Mouse (Mus musculus) limb, embryonic 14.5 days (tissue): Measurements from ENCODE around the gene Skap1. TPM values are rescaled to one million over a fixed set of nuclear protein-coding genes. Genes with fewer than 3 reads are reported as not detected.
A peak's percentile ranks its signal among the peaks of the same experiment; 100 is the strongest.

Source experiments
- ATAC-seq: fragments of 200-750 bp; cut with Nextera tagmentation; 2 replicates; pipeline ENCODE4 v1.8.0; 2017; ENCODE audit warnings: low read depth, moderate number of reproducible peaks, moderate TSS enrichment; ENCODE audit not compliant: low FRiP score
- DNase-seq: peaks from one replicate; pipeline ENCODE4 v3.0.0-alpha.2; 2015; ENCODE audit warnings: low spot score
- H3K27ac ChIP-seq: fragments of 300-500 bp; sonication (generic); replicated peaks from 2 replicates; pipeline ENCODE4 v1.5.1; 2014; ENCODE audit warnings: low read depth, mild to moderate bottlenecking, low read length, moderate library complexity, mixed read lengths
- H3K27me3 ChIP-seq: fragments of 300-500 bp; sonication (generic); 2 replicates; pipeline ENCODE4 v1.6.1; 2014; ENCODE audit warnings: low read length, mixed read lengths; ENCODE audit not compliant: control insufficient read depth, insufficient read depth
- H3K36me3 ChIP-seq: fragments of 300-500 bp; sonication (generic); 2 replicates; pipeline ENCODE4 v1.6.1; 2014; ENCODE audit warnings: mild to moderate bottlenecking, low read length, moderate library complexity, mixed read lengths; ENCODE audit not compliant: control insufficient read depth, insufficient read depth
- H3K4me1 ChIP-seq: fragments of 300-500 bp; sonication (generic); 2 replicates; pipeline ENCODE4 v1.6.1; 2014; ENCODE audit warnings: antibody characterized with exemption, low read length, mixed read lengths; ENCODE audit not compliant: control insufficient read depth, insufficient read depth
- H3K4me2 ChIP-seq: fragments of 300-500 bp; sonication (generic); replicated peaks from 2 replicates; pipeline ENCODE4 v1.6.1; 2014; ENCODE audit warnings: low read depth, mild to moderate bottlenecking, low read length, moderate library complexity; ENCODE audit not compliant: severe bottlenecking
- H3K4me3 ChIP-seq: fragments of 300-500 bp; sonication (generic); replicated peaks from 2 replicates; pipeline ENCODE4 v1.5.1; 2014; ENCODE audit warnings: low read length
- H3K9ac ChIP-seq: fragments of 300-500 bp; sonication (generic); 2 replicates; pipeline ENCODE4 v1.6.1; 2014; ENCODE audit warnings: mild to moderate bottlenecking, low read depth, low read length, moderate library complexity; ENCODE audit not compliant: severe bottlenecking
- H3K9me3 ChIP-seq: fragments of 300-500 bp; sonication (generic); 2 replicates; pipeline ENCODE4 v1.6.1; 2016; ENCODE audit warnings: low read length; ENCODE audit not compliant: control insufficient read depth
- POLR2A ChIP-seq: fragments of 200-500 bp; IDR thresholded peaks from 2 replicates; pipeline ENCODE4 v1.8.0; 2012; ENCODE audit warnings: inconsistent platforms, mild to moderate bottlenecking, moderate library complexity, borderline replicate concordance; ENCODE audit not compliant: insufficient read depth, insufficient read length; ENCODE audit errors: extremely low read depth
- WGBS: fragments of 180-500 bp; shearing (Covaris S2); extraction: QIAGEN DNeasy Blood & Tissue Kit; methylation state at CpG from one replicate; pipeline ENCODE4 v1.1.7; 2014; 5-methylcytosine and 5-hydroxymethylcytosine counted together
- polyA plus RNA-seq, 2 experiments: library from polyadenylated mRNA; depleted of rRNA in 1 of 2; stranded (reverse) in 1 of 2; unstranded in 1 of 2; fragments of >200 nt; fragmentation: Nextera tagmentation in 1 of 2; extraction: Ambion mirVana in 1 of 2; gene quantifications; 2 replicates each; pipeline versions ENCODE4 v1.2.1 to v1.2.3; 2012 to 2014

The Skap1 gene
- polyA plus RNA-seq, 2 experiments, result 0.67 to 2.1 TPM

- TF ChIP-seq POLR2A, result no peak
- DNase-seq, result no peak
Observed at GRCm38 (mm10) chr11:96465426-96466056, 1.1 kb downstream of the Skap1 start.

GRCm38 (mm10) chr11:96466382-96466781 lies 2.0 kb downstream of the Skap1 start:
- no peak for DNase-seq
- no peaks in the 10 kb centered on the region for H3K36me3 ChIP-seq
- ATAC-seq, result no peak
- 42% methylated on average over 7 of the region's 7 CpGs for WGBS
- H3K4me3 ChIP-seq, result no peak overlapping the region
- H3K9me3 ChIP-seq, result no peaks in the 10 kb centered on the region
- H3K27me3 ChIP-seq, result peaks cover 62% of the 10 kb centered on the region
- no peaks in the 10 kb centered on the region for H3K4me1 ChIP-seq
- no peak for TF ChIP-seq POLR2A
- no peak overlapping the region for H3K4me2 ChIP-seq
- no peak overlapping the region for H3K27ac ChIP-seq
- H3K9ac ChIP-seq, result no peak overlapping the region

More at GRCm38 (mm10) chr11:96465426-96466056, 1.1 kb downstream of the Skap1 start:
- ATAC-seq, result no peak
- Histone ChIP-seq H3K4me2 (no peak overlapping the region), H3K9ac (no peak overlapping the region), H3K9me3 (no peaks in the 10 kb centered on the region), H3K36me3 (no peaks in the 10 kb centered on the region), H3K4me1 (no peaks in the 10 kb centered on the region), H3K27ac (no peak overlapping the region), H3K4me3 (no peak overlapping the region), H3K27me3 (peaks cover 65% of the 10 kb centered on the region)
- 62% methylated on average over 10 of the region's 10 CpGs for WGBS

GRCm38 (mm10) chr11:96466987-96467386 lies 2.6 kb downstream of the Skap1 start:
- Histone ChIP-seq H3K4me3 (no peak overlapping the region), H3K27ac (no peak overlapping the region), H3K4me1 (no peaks in the 10 kb centered on the region), H3K4me2 (no peak overlapping the region), H3K27me3 (peaks cover 57% of the 10 kb centered on the region), H3K9ac (no peak overlapping the region), H3K9me3 (no peaks in the 10 kb centered on the region), H3K36me3 (no peaks in the 10 kb centered on the region)
- 27% methylated on average over 7 of the region's 7 CpGs for WGBS
- TF ChIP-seq POLR2A, result no peak
- DNase-seq (no peak), ATAC-seq (no peak)

- Histone ChIP-seq H3K9me3 (no peaks in the 10 kb centered on the region), H3K4me1 (no peaks in the 10 kb centered on the region), H3K4me3 (no peak overlapping the region), H3K27me3 (peaks cover 45% of the 10 kb centered on the region), H3K4me2 (no peak overlapping the region), H3K9ac (no peak overlapping the region), H3K27ac (no peak overlapping the region), H3K36me3 (no peaks in the 10 kb centered on the region)
- ATAC-seq (no peak), DNase-seq (no peak)
- 65% methylated on average over 9 of the region's 9 CpGs for WGBS
- TF ChIP-seq POLR2A, result no peak
Observed at GRCm38 (mm10) chr11:96468048-96468745, 3.8 kb downstream of the Skap1 start.

- TF ChIP-seq POLR2A, result no peak
- 22% methylated on average over 3 of the region's 3 CpGs for WGBS
- H3K27ac ChIP-seq, result no peak overlapping the region
- no peak for ATAC-seq
- no peak overlapping the region for H3K9ac ChIP-seq
- peak; percentile 13 for DNase-seq
- H3K27me3 ChIP-seq, result no peaks in the 10 kb centered on the region
- H3K9me3 ChIP-seq, result no peaks in the 10 kb centered on the region
- no peak overlapping the region for H3K4me3 ChIP-seq
- H3K4me1 ChIP-seq, result no peaks in the 10 kb centered on the region
- H3K4me2 ChIP-seq, result no peak overlapping the region
- no peaks in the 10 kb centered on the region for H3K36me3 ChIP-seq
Observed at GRCm38 (mm10) chr11:96482711-96483110, 18.3 kb downstream of the Skap1 start.
